Mouse (Mus musculus): ENCODE measurements around the gene B3gat3.
"Not testable (repeated sequence)": the region's sequence is repeated elsewhere in the genome, so short reads cannot be mapped to it uniquely, and the experiment has no call there.

Gene B3gat3

GRCm38 (mm10) chr19:8944062-8944461 lies 23.9 kb downstream of the B3gat3 start:
- no peak for DNase-seq

- DNase-seq = peak; percentile 62
These were observed 24.6 kb downstream of the B3gat3 start for GRCm38 (mm10) chr19:8944750-8945149.

- DNase-seq = no peak
These were observed 25.1 kb downstream of the B3gat3 start for GRCm38 (mm10) chr19:8945251-8945650.

GRCm38 (mm10) chr19:8946929-8947328 lies 26.8 kb downstream of the B3gat3 start:
- no peak for DNase-seq

GRCm38 (mm10) chr19:8950190-8950589 lies 30.0 kb downstream of the B3gat3 start:
- no peak for DNase-seq

GRCm38 (mm10) chr19:8952241-8952640 lies 32.1 kb downstream of the B3gat3 start:
- no peak for DNase-seq

- DNase-seq = peak; percentile 82
These were observed 33.2 kb downstream of the B3gat3 start, which contains the start of gene Tut1 for GRCm38 (mm10) chr19:8953135-8954039. TSS of gene Tut1 (plus strand) at chr19:8953847.

GRCm38 (mm10) chr19:8954171-8954570 lies 34.0 kb downstream of the B3gat3 start:
- DNase-seq = no peak

- no peak for DNase-seq
These were observed 42.1 kb downstream of the B3gat3 start for GRCm38 (mm10) chr19:8962256-8962655.

GRCm38 (mm10) chr19:8965075-8965474 lies 44.9 kb downstream of the B3gat3 start:
- no peak for DNase-seq

- peak; percentile 30 for DNase-seq
These were observed 45.6 kb downstream of the B3gat3 start for GRCm38 (mm10) chr19:8965771-8966170.

- no peak for DNase-seq
These were observed 46.0 kb downstream of the B3gat3 start for GRCm38 (mm10) chr19:8966198-8966589.

GRCm38 (mm10) chr19:8966590-8967372 lies 46.6 kb downstream of the B3gat3 start, which contains the start of gene Eef1g:
TSS of gene Eef1g (plus strand) at chr19:8967041.
- DNase-seq = peak; percentile 99

- DNase-seq = no peak
These were observed 47.2 kb downstream of the B3gat3 start for GRCm38 (mm10) chr19:8967373-8967743.

- DNase-seq = no peak
These were observed 47.7 kb downstream of the B3gat3 start for GRCm38 (mm10) chr19:8967893-8968292.

- not testable (repeated sequence) for DNase-seq
These were observed 52.3 kb downstream of the B3gat3 start for GRCm38 (mm10) chr19:8972491-8972890.

- DNase-seq = no peak
These were observed 54.5 kb downstream of the B3gat3 start for GRCm38 (mm10) chr19:8974638-8975037.

- no peak for DNase-seq
These were observed 55.3 kb downstream of the B3gat3 start for GRCm38 (mm10) chr19:8975491-8975890.

- DNase-seq = no peak
These were observed 56.4 kb downstream of the B3gat3 start for GRCm38 (mm10) chr19:8976535-8976934.

Data from right cerebral cortex, postnatal 14 days (tissue).